Mouse (Mus musculus) layer of hippocampus, postnatal 14 days (tissue): ENCODE results near the gene Olfr273. TPM values are rescaled to one million over a fixed set of nuclear protein-coding genes. Genes with fewer than 3 reads are reported as not detected.
"Not testable (repeated sequence)": the region's sequence is repeated elsewhere in the genome, so short reads cannot be mapped to it uniquely, and the experiment has no call there.

Experiments used
- DNase-seq, 2 experiments: peaks; one replicate each; pipeline ENCODE4 v3.0.0; 2021 to 2022; ENCODE audit warnings: low spot score in 2 of 2, mixed read lengths in 1 of 2
- long read RNA-seq, 2 experiments: library from polyadenylated mRNA; stranded (forward); transcript quantifications; one replicate each; pipeline ENCODE4 v2.0.0; 2021
- total RNA-seq, 2 experiments: library from RNA; stranded (reverse); gene quantifications; 2 replicates each; pipeline ENCODE4 v1.2.3; 2021

Gene Olfr273
- not detected for total RNA-seq
- long read RNA-seq, experiment 1: 0 reads
- long read RNA-seq, experiment 2: 0 reads

DNA sequence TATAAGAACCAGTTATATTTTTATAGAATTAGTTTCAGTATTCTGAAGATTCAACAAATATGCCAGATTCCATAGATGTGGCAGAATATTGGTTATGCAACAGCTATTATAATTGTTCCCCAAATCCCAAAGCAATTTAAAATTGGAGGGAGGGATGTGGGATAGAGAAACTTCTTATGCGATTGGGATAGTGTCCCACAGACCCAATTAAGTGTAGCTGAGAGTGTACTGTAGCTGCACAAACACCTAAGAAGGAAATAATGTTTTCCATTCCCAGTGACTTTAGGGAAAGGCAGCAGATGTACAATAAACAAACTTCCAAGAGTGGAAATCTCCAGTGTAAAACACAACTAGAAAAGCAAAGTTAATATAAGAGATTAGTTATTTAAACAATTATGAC lies at the start of gene Olfr273:
TSS of gene Olfr273 (minus strand) at position 101 of the 400 bp plus-strand sequence.
- DNase-seq: no peak

DNA sequence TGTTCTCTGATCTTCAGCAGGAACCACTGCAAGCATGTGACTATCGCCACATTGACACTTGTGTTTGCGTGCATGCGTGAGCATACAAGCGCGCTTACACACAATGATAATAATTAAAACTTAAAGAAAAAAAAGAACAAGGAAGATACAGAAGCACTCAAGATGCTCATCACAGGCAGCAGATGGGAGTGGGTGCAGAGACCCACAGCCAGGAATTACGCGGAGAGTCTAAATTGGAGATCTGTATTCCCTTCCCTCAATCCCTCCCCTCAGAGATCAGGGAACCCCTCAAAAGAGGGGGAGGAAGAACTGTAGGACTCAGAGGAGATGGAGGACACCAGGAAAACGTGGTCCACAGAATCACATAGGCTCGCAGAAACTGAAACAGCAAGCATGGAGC lies 5.1 kb upstream of the Olfr273 start:
- peak in 1 of 2 experiments; percentile 17 for DNase-seq

DNA sequence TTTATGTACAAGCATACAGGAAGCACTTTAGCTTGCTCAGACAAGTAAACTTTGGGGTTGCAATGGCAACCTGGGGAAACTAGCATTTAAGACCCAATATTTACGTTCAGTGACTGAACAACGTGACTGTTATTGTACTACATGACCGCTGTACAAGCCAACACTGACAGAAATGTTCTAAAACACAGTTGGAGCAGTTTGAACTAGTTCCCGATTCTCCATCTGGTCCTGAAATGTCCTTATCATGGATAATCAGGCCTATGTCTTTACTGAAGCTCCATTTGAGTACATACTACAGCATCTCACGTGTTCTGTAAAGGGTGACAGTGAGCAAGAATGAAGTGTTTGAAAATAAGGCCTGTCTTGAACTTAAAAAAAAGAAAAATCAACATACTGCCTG lies 9.4 kb downstream of the Olfr273 start:
- peak; percentile 19 to 67 for DNase-seq

DNA sequence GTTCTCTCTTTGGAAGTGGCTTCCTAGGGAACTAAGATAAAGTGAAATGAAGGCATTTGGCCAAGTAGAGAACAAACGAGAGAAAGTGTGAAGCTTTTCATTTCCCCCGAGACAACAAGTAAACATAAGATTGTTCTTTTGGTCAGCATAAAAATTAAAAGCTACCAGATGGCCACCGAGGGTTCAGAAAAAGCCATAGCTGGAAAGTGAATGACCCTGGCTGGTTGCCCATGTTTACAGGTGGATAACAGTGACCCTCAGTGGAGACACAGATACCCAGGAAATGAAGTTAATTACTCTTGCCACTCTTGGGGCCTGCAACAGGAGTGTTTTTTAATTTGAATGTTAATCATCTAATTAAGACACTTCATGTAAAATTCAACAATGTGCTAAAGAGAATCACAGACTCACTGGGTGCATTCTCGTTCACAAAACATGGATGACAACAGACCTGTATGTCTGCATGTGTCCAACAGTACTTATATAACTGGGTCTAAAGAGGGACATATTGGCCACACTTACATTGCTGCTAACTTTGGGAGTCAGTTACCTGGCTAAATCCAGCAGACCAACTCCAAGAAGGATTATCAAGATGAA lies 9.9 kb downstream of the Olfr273 start:
- peak in 1 of 2 experiments; percentile 32 for DNase-seq

DNA sequence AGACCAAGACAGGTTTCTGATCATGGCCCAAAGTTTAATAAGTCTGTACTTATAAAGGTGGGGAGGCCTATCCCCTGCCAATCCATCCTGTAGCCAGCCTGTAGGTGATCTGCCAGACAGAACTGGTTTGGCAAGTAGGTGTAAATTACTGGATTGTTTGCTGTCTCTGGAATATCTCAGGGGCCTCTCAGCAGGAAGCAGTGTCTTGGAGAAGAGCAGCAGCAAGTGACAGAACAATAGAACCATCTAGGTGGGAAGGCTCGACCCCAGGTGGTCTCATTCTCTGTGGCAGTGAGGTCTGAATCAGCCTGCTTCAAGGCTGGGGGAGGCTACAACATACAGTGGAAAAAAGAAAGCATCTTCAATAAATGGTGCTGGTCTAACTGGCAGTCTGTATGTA lies 13.6 kb downstream of the Olfr273 start:
- DNase-seq: not testable (repeated sequence)

DNA sequence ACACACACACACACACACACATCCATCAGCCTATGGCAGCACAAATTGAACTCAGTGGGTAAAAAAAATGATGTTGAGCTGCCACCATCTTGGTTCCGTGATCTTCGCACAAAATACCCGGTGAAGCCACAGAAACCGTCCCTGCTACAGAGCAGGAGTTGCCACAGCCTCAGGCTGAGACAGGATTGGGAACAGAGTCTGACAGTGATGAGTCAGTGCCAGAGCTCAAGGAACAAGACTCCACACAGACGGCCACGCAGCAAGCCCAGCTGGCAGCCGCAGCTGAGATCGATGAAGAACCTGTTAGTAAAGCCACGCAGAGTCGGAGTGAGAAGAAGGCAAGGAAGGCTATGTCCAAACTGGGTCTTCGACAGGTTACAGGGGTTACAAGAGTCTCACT lies 37.7 kb downstream of the Olfr273 start:
- no peak for DNase-seq

DNA sequence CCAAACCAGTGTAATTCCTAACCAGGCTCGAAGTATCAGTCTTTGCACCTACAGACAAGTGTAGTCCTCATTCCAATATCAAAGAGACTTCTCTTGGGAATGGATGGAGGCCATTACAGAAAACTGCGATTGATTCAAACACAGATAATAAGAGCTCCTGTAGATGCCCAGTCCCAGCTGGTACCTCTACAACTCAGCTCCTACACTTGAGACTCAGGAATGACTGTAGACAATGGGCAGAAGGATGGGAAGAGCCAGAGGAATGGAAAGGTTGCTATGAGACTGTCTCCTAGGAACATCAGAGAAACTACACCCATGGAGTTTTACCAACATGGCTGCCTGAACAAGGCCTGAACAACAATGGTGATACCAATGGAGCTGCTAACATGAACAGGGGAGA lies 44.7 kb downstream of the Olfr273 start, which contains the start of gene Olfr275:
TSS of gene Olfr275 (plus strand) at position 301 of the 400 bp plus-strand sequence.
- no peak for DNase-seq

DNA sequence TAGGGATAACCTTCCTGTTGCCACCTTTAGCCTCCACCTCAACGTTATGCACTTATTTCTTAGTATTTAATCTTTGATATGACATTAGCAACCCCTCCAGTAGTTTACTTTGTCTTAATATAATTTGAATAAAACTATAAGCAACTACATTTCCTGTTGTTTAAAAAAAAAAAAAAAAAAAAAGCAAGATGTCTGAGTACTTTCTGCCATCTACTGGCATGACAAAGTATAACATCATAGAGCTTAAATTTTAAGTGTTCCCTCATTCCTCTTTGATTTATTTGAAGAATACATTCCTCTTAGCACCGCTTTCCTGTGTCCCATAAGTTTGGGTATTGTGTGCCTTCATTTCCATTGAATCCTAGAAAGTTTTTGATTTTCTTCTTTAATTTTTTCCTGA lies 47.2 kb downstream of the Olfr273 start:
- peak in 1 of 2 experiments; percentile 22 for DNase-seq

Other genes with a start within 250 kb of the Olfr273 start
- gene Olfr275, start 44.6 kb downstream of the Olfr273 start, total RNA-seq: not detected
- not detected for gene Olfr272, start 59.9 kb upstream of the Olfr273 start, total RNA-seq
- not detected for gene Olfr270, start 105.3 kb upstream of the Olfr273 start, total RNA-seq
- not detected for gene Nipsnap3a, start 130.0 kb upstream of the Olfr273 start, total RNA-seq
- gene Nipsnap3b, start 152.6 kb upstream of the Olfr273 start, total RNA-seq: 10 to 100 TPM; 15.0 to 19.5 TPM